ENCODE assay signal across 8 mouse cellular contexts in the genomic region with DNA sequence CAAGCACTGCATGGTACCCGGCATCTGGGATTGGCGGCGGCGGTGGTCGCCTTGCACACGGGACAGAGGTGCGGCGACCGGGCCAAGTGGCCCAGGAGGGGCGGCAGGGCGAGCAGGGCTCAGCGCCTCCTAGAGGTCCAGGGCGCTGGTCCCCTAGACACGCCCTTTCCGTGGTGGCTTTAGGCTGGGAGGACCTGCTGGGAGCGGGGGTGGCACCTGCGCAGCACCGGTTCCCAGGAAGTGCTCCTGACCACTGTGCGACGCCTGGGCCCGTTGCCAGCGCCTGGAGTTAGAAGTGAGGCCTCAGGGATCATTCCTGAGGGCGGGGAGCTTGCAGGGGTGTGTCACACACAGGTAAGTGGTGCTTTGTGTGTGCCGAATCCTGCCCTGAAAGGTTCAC. TPM values are rescaled to one million over a fixed set of nuclear protein-coding genes. Genes with fewer than 3 reads are reported as not detected.
DNase-seq lines count a peak whose midpoint lies in the region; TF ChIP-seq lines count a peak whose summit lies in the region.

Gene Slc44a3, minus strand, starts transcription at position 229 of the 400 bp plus-strand sequence.

- H3K4me1 ChIP-seq in embryonic fibroblast, embryonic 13.5 days (ENCODE audit: control insufficient read depth, insufficient read depth, low read length), result no peaks in the 10 kb centered on the region
- H3K4me1 ChIP-seq in kidney, adult 2 months (ENCODE audit: control insufficient read depth, insufficient read depth, low read length), result peaks cover 19% of the 10 kb centered on the region
- H3K4me1 ChIP-seq in lung, adult 2 months (ENCODE audit: control insufficient read depth, insufficient read depth, low read length), result peaks cover 2% of the 10 kb centered on the region; the same call in 1 of the 2 replicates

- TF ChIP-seq POLR2A in embryonic fibroblast, embryonic 13.5 days (IDR thresholded peaks at IDR 0.05; ENCODE audit: low read depth, low read length), result no peak
- TF ChIP-seq POLR2A in kidney, adult 2 months (IDR thresholded peaks at IDR 0.05; ENCODE audit: low read depth, low read length), result no peak
- TF ChIP-seq POLR2A in lung, adult 2 months (IDR thresholded peaks at IDR 0.05; ENCODE audit: borderline replicate concordance, extremely low read depth, low read depth, low read length), result no peak

- no peak for DNase-seq in layer of hippocampus, adult 2 months (ENCODE audit: low spot score in 2 of 2)
- no peak for DNase-seq in layer of hippocampus, adult 9-10 months (ENCODE audit: low spot score)
- peak; percentile 78 for DNase-seq in kidney, adult 2 months
- DNase-seq in lung, adult 2 months, result peak; percentile 81
- DNase-seq in ovary, postnatal 10 days (ENCODE audit: low spot score), result peak; percentile 33
- DNase-seq in MN1 (ENCODE audit: low spot score), result no peak
- no peak for DNase-seq in spleen, postnatal 4 days (ENCODE audit: low spot score in 2 of 2)

- no peaks in the 10 kb centered on the region for H3K36me3 ChIP-seq in kidney, adult 2 months (ENCODE audit: control insufficient read depth, insufficient read depth, low read length)

- H3K27me3 ChIP-seq in kidney, adult 2 months (replicated peaks; ENCODE audit: control insufficient read depth, insufficient read depth, low read length), result no peaks in the 10 kb centered on the region

- WGBS in kidney, adult 2 months, result 5% methylated on average over 24 of the region's 24 CpGs
- 4% methylated on average over 24 of the region's 24 CpGs for WGBS in lung, adult 2 months

- TF ChIP-seq CTCF in layer of hippocampus, adult 2 months (conservative IDR thresholded peaks at IDR 0.05), result peak; percentile 47
- TF ChIP-seq CTCF in embryonic fibroblast, embryonic 13.5 days (IDR thresholded peaks at IDR 0.05; ENCODE audit: borderline replicate concordance, insufficient read depth, low read length), result no peak
- TF ChIP-seq CTCF in kidney, adult 2 months (conservative IDR thresholded peaks at IDR 0.05; ENCODE audit: insufficient read depth, insufficient read length, low read depth, low read length), result peak; percentile 42
- no peak for TF ChIP-seq CTCF in lung, adult 2 months (IDR thresholded peaks at IDR 0.05; ENCODE audit: insufficient read depth, low read length)

- H3K4me3 ChIP-seq in layer of hippocampus, adult 2 months, result no peak within 1 kb of the TSS
- H3K4me3 ChIP-seq in embryonic fibroblast, embryonic 13.5 days (ENCODE audit: insufficient read depth, low read length), result no peak within 1 kb of the TSS
- peak within 1 kb of the TSS; percentile 46 for H3K4me3 ChIP-seq in kidney, adult 2 months (ENCODE audit: insufficient read depth, low read depth, low read length)
- peak within 1 kb of the TSS; percentile 47 for H3K4me3 ChIP-seq in lung, adult 2 months (replicated peaks; ENCODE audit: extremely low read depth, low read depth, low read length)

- no peak within 1 kb of the TSS for H3K27ac ChIP-seq in layer of hippocampus, adult 2 months
- H3K27ac ChIP-seq in embryonic fibroblast, embryonic 13.5 days (ENCODE audit: insufficient read depth, low read length), result peak within 1 kb of the TSS; percentile 19; the same call in 1 of the 2 replicates
- peak within 1 kb of the TSS; percentile 0; the same call in 1 of the 2 replicates for H3K27ac ChIP-seq in kidney, adult 2 months (ENCODE audit: insufficient read depth, low read depth, low read length)

RNA-seq across cellular contexts. Expression of gene Slc44a3, which starts in this region (rescaled TPM):
- not detected for total RNA-seq in layer of hippocampus, adult 2 months (2021)
- polyA plus RNA-seq in embryonic fibroblast, embryonic 13.5 days (2011; ENCODE audit: insufficient read length, low read depth, missing spikeins), result 0.70 TPM in 1 of 2 replicates, not detected in the other
- 9.7 and 11.4 TPM in 2 replicates for polyA plus RNA-seq in kidney, adult 2 months (2012; rRNA removed)
- 17.6 and 23.2 TPM in 2 replicates for polyA plus RNA-seq in lung, adult 2 months (2012; rRNA removed)

Comparison
In these comparisons a context has a peak if more than half of its experiments do, and no peak if none do; other contexts are left out.
1. DNase-seq: peak in kidney, adult 2 months (single experiment), lung, adult 2 months (single experiment) and ovary, postnatal 10 days (single experiment); none in layer of hippocampus, adult 2 months (0 of 2), layer of hippocampus, adult 9-10 months (single experiment), MN1 (single experiment) and spleen, postnatal 4 days (0 of 2).
2. H3K4me3 ChIP-seq: peak in kidney, adult 2 months (single experiment) and lung, adult 2 months (single experiment); none in layer of hippocampus, adult 2 months (single experiment) and embryonic fibroblast, embryonic 13.5 days (single experiment).
3. CTCF ChIP-seq: peak in layer of hippocampus, adult 2 months (single experiment) and kidney, adult 2 months (single experiment); none in embryonic fibroblast, embryonic 13.5 days (single experiment) and lung, adult 2 months (single experiment).